Mouse (Mus musculus): ENCODE measurements around the gene Sh3rf3.
"Not testable (repeated sequence)": the region's sequence is repeated elsewhere in the genome, so short reads cannot be mapped to it uniquely, and the experiment has no call there.

DNA sequence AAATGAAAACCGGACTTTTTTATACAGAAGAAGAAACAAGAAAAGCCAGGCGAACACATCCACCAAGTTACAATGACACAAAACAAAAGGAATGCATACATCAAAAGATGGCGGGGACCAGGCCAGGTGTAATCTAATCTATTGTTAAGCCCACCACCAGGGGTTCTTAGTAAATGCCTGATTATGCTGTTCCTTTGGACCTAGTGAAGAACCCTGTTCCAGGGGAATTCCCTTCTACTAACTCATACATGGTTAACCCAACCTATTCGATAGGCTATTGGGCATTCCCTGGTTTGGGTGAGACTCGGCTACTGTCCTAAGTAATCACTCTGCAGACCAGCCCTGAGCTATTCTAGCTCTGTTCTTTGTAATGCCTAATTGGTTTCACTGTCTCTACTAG is 289.9 kb downstream of the Sh3rf3 start:
- not testable (repeated sequence) for TF ChIP-seq POLR2A (IDR thresholded peaks at IDR 0.05; ENCODE audit: low read depth, low read length); CTCF (IDR thresholded peaks at IDR 0.05; ENCODE audit: extremely low read depth, insufficient read length, insufficient replicate concordance, low read depth, low read length)

Data from small intestine, adult 2 months (tissue).